Mouse (Mus musculus): ENCODE data around the gene Prn. TPM values are rescaled to one million over a fixed set of nuclear protein-coding genes. Genes with fewer than 3 reads are reported as not detected.
A peak's percentile ranks its signal among the peaks of the same experiment; 100 is the strongest.

The Prn gene
- polyA plus RNA-seq, 1 experiment from 2014 or later: not detected

DNA sequence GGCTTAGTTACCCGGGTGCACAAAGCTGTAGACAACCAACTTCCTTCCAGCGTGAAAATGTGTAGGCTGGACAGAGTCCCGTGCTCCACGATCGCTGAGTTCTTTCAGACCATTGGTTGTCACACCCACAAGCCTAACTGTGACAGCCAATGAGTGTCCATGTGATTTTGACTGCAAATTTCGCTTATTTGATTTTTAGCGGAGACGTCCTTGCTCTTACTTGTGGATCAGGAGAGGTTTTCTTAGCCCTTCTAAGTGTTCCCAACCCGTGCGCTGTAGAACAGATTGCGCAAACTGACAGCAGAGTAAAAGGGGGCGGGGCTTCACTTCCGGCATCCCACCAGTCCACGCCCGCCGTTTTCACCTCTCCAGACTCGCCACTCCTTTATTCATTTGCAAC, 45.5 kb downstream of the Prn start:
- ATAC-seq (peak; percentile 83), DNase-seq (ENCODE audit: low spot score) (peak; percentile 91)
- Histone ChIP-seq H3K4me2 (replicated peaks; ENCODE audit: low read depth, low read length) (peak overlapping the region; percentile 50), H3K4me3 (ENCODE audit: low read depth, low read length) (peak overlapping the region; percentile 20), H3K4me1 (ENCODE audit: insufficient read depth, low read depth, low read length) (peaks cover 11% of the 10 kb centered on the region; the same call in 1 of the 2 replicates), H3K36me3 (ENCODE audit: insufficient read depth, low read length) (no peaks in the 10 kb centered on the region), H3K9me3 (ENCODE audit: low read length) (no peaks in the 10 kb centered on the region), H3K27ac (ENCODE audit: low read length) (no peak overlapping the region), H3K27me3 (replicated peaks; ENCODE audit: insufficient read depth, low read length) (no peaks in the 10 kb centered on the region; the same call in 1 of the 2 replicates), H3K9ac (replicated peaks; ENCODE audit: low read depth) (no peak overlapping the region)
- WGBS: 5% methylated on average over 17 of the region's 17 CpGs
- TF ChIP-seq CTCF (IDR thresholded peaks at IDR 0.05): no peak
- TF ChIP-seq EP300 (IDR thresholded peaks at IDR 0.05): peak; percentile 29; the same call in 1 of the 2 replicates

GRCm38 (mm10) chr2:131956336-131957256, 46.8 kb downstream of the Prn start:
- no peak overlapping the region for H3K4me3 ChIP-seq (ENCODE audit: low read depth, low read length)
- H3K4me1 ChIP-seq (ENCODE audit: insufficient read depth, low read depth, low read length): peaks cover 11% of the 10 kb centered on the region; the same call in 1 of the 2 replicates
- H3K36me3 ChIP-seq (ENCODE audit: insufficient read depth, low read length): no peaks in the 10 kb centered on the region
- H3K27me3 ChIP-seq (replicated peaks; ENCODE audit: insufficient read depth, low read length): no peaks in the 10 kb centered on the region; the same call in 1 of the 2 replicates
- no peak for TF ChIP-seq CTCF (IDR thresholded peaks at IDR 0.05)
- no peak for TF ChIP-seq EP300 (IDR thresholded peaks at IDR 0.05)
- no peak overlapping the region for H3K27ac ChIP-seq (ENCODE audit: low read length)
- no peak overlapping the region for H3K4me2 ChIP-seq (replicated peaks; ENCODE audit: low read depth, low read length)
- WGBS: 71% methylated on average over 7 of the region's 7 CpGs
- DNase-seq (ENCODE audit: low spot score) (no peak), ATAC-seq (no peak)
- H3K9me3 ChIP-seq (ENCODE audit: low read length): no peaks in the 10 kb centered on the region
- H3K9ac ChIP-seq (replicated peaks; ENCODE audit: low read depth): no peak overlapping the region

- H3K36me3 ChIP-seq (ENCODE audit: insufficient read depth, low read length): no peaks in the 10 kb centered on the region
- no peaks in the 10 kb centered on the region for H3K9me3 ChIP-seq (ENCODE audit: low read length)
- no peak for ATAC-seq
- peaks cover 9% of the 10 kb centered on the region; the same call in 1 of the 2 replicates for H3K4me1 ChIP-seq (ENCODE audit: insufficient read depth, low read depth, low read length)
- no peaks in the 10 kb centered on the region; the same call in 1 of the 2 replicates for H3K27me3 ChIP-seq (replicated peaks; ENCODE audit: insufficient read depth, low read length)
- DNase-seq (ENCODE audit: low spot score): no peak
- no peak overlapping the region for H3K9ac ChIP-seq (replicated peaks; ENCODE audit: low read depth)
- H3K4me3 ChIP-seq (ENCODE audit: low read depth, low read length): no peak overlapping the region
- WGBS: 35% methylated on average over 9 of the region's 9 CpGs
- TF ChIP-seq CTCF (IDR thresholded peaks at IDR 0.05): no peak
- TF ChIP-seq EP300 (IDR thresholded peaks at IDR 0.05): no peak
- H3K27ac ChIP-seq (ENCODE audit: low read length): no peak overlapping the region
- no peak overlapping the region for H3K4me2 ChIP-seq (replicated peaks; ENCODE audit: low read depth, low read length)
These were observed 48.0 kb downstream of the Prn start for GRCm38 (mm10) chr2:131957731-131958222.

- H3K4me1 ChIP-seq (ENCODE audit: insufficient read depth, low read depth, low read length): no peaks in the 10 kb centered on the region
- H3K4me2 ChIP-seq (replicated peaks; ENCODE audit: low read depth, low read length): no peak overlapping the region
- 46% methylated on average over 2 of the region's 2 CpGs for WGBS
- no peak for DNase-seq (ENCODE audit: low spot score)
- H3K36me3 ChIP-seq (ENCODE audit: insufficient read depth, low read length): no peaks in the 10 kb centered on the region
- no peaks in the 10 kb centered on the region for H3K9me3 ChIP-seq (ENCODE audit: low read length)
- H3K9ac ChIP-seq (replicated peaks; ENCODE audit: low read depth): no peak overlapping the region
- H3K4me3 ChIP-seq (ENCODE audit: low read depth, low read length): no peak overlapping the region
- no peak for ATAC-seq
- no peak overlapping the region for H3K27ac ChIP-seq (ENCODE audit: low read length)
- no peaks in the 10 kb centered on the region for H3K27me3 ChIP-seq (replicated peaks; ENCODE audit: insufficient read depth, low read length)
- no peak for TF ChIP-seq EP300 (IDR thresholded peaks at IDR 0.05)
- no peak for TF ChIP-seq CTCF (IDR thresholded peaks at IDR 0.05)
These were observed 51.9 kb downstream of the Prn start for GRCm38 (mm10) chr2:131961671-131962070.

- no peak for ATAC-seq
- Histone ChIP-seq H3K4me1 (ENCODE audit: insufficient read depth, low read depth, low read length) (no peaks in the 10 kb centered on the region), H3K9ac (replicated peaks; ENCODE audit: low read depth) (no peak overlapping the region), H3K4me2 (replicated peaks; ENCODE audit: low read depth, low read length) (no peak overlapping the region), H3K9me3 (ENCODE audit: low read length) (no peaks in the 10 kb centered on the region), H3K27me3 (replicated peaks; ENCODE audit: insufficient read depth, low read length) (no peaks in the 10 kb centered on the region), H3K36me3 (ENCODE audit: insufficient read depth, low read length) (no peaks in the 10 kb centered on the region), H3K4me3 (ENCODE audit: low read depth, low read length) (no peak overlapping the region), H3K27ac (ENCODE audit: low read length) (no peak overlapping the region)
- TF ChIP-seq CTCF (IDR thresholded peaks at IDR 0.05) (no peak), EP300 (IDR thresholded peaks at IDR 0.05) (no peak)
- DNase-seq (ENCODE audit: low spot score): no peak
- WGBS: 90% methylated on average over 2 of the region's 2 CpGs
These were observed 60.8 kb downstream of the Prn start for GRCm38 (mm10) chr2:131970597-131970996.

DNA sequence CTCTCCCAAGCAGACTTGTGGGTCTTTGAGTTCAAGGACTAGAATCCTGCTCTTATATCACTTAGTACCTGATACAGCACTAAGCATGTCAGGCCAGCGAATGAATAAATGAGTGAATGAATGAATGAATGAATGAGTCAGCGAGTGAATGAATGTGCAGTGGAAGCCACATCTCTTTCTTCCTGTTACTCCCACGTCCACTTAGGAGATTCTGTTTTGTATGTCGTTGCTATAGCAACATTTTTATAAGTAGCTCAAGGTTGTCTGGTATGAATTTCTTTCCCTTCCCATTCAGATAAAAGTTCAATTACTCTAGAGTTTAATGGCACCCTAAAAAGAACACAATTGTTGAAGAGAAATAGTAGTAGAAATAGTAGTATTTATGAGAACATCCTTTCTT, 61.3 kb downstream of the Prn start:
- no peaks in the 10 kb centered on the region for H3K36me3 ChIP-seq (ENCODE audit: insufficient read depth, low read length)
- WGBS: 73% methylated on average over 4 of the region's 4 CpGs
- no peak overlapping the region for H3K4me3 ChIP-seq (ENCODE audit: low read depth, low read length)
- no peaks in the 10 kb centered on the region for H3K4me1 ChIP-seq (ENCODE audit: insufficient read depth, low read depth, low read length)
- H3K27ac ChIP-seq (ENCODE audit: low read length): no peak overlapping the region
- H3K9ac ChIP-seq (replicated peaks; ENCODE audit: low read depth): no peak overlapping the region
- no peaks in the 10 kb centered on the region for H3K27me3 ChIP-seq (replicated peaks; ENCODE audit: insufficient read depth, low read length)
- no peak overlapping the region for H3K4me2 ChIP-seq (replicated peaks; ENCODE audit: low read depth, low read length)
- H3K9me3 ChIP-seq (ENCODE audit: low read length): no peaks in the 10 kb centered on the region
- no peak for DNase-seq (ENCODE audit: low spot score)
- ATAC-seq: no peak
- TF ChIP-seq CTCF (IDR thresholded peaks at IDR 0.05) (no peak), EP300 (IDR thresholded peaks at IDR 0.05) (no peak)

Measured in lung, postnatal 0 days (tissue).